Mouse (Mus musculus) kidney, postnatal 10 days (tissue): Measurements from ENCODE around the gene Cntfr.

Source experiments
- DNase-seq: peaks from one replicate; pipeline ENCODE4 v3.0.0; 2021; ENCODE audit warnings: mixed read lengths

The Cntfr gene

GRCm38 (mm10) chr4:41677006-41677629 lies 19.8 kb downstream of the Cntfr start:
- peak; percentile 85 for DNase-seq

GRCm38 (mm10) chr4:41676248-41677005 lies 20.5 kb downstream of the Cntfr start:
- DNase-seq, result peak; percentile 31

GRCm38 (mm10) chr4:41673186-41673585 lies 23.7 kb downstream of the Cntfr start:
- DNase-seq, result peak; percentile 6

- peak; percentile 35 for DNase-seq
Measured at GRCm38 (mm10) chr4:41672522-41672963, 24.3 kb downstream of the Cntfr start.

GRCm38 (mm10) chr4:41671963-41672480 lies 24.9 kb downstream of the Cntfr start:
- DNase-seq, result peak; percentile 9

GRCm38 (mm10) chr4:41671500-41671899 lies 25.4 kb downstream of the Cntfr start:
- DNase-seq, result peak; percentile 5

GRCm38 (mm10) chr4:41670836-41671235 lies 26.1 kb downstream of the Cntfr start:
- DNase-seq, result peak; percentile 5

- peak; percentile 21 for DNase-seq
Measured at GRCm38 (mm10) chr4:41666646-41667045, 30.2 kb downstream of the Cntfr start.

- peak; percentile 57 for DNase-seq
Measured at GRCm38 (mm10) chr4:41665009-41665675, 31.7 kb downstream of the Cntfr start.

GRCm38 (mm10) chr4:41664533-41664932 lies 32.4 kb downstream of the Cntfr start:
- DNase-seq, result peak; percentile 59

GRCm38 (mm10) chr4:41663614-41664013 lies 33.3 kb downstream of the Cntfr start:
- DNase-seq, result no peak

- DNase-seq, result peak; percentile 5
Measured at GRCm38 (mm10) chr4:41662723-41663122, 34.2 kb downstream of the Cntfr start.

- peak; percentile 83 for DNase-seq
Measured at GRCm38 (mm10) chr4:41660851-41661430, 35.9 kb downstream of the Cntfr start.

- peak; percentile 11 for DNase-seq
Measured at GRCm38 (mm10) chr4:41659556-41659955, 37.3 kb downstream of the Cntfr start.

- DNase-seq, result peak; percentile 71
Measured at GRCm38 (mm10) chr4:41658566-41659384, 38.1 kb downstream of the Cntfr start.

GRCm38 (mm10) chr4:41655525-41655924 lies 41.4 kb downstream of the Cntfr start:
- no peak for DNase-seq

- DNase-seq, result peak; percentile 89
Measured at GRCm38 (mm10) chr4:41654217-41654616, 42.7 kb downstream of the Cntfr start.

GRCm38 (mm10) chr4:41653730-41654129 lies 43.2 kb downstream of the Cntfr start:
- DNase-seq, result peak; percentile 6

GRCm38 (mm10) chr4:41653296-41653695 lies 43.6 kb downstream of the Cntfr start:
- DNase-seq, result peak; percentile 90

- no peak for DNase-seq
Measured at GRCm38 (mm10) chr4:41648627-41649026, 48.3 kb downstream of the Cntfr start.

GRCm38 (mm10) chr4:41648157-41648556 lies 48.7 kb downstream of the Cntfr start:
- no peak for DNase-seq

GRCm38 (mm10) chr4:41645488-41645887 lies 51.4 kb downstream of the Cntfr start:
- peak; percentile 59 for DNase-seq
